Mouse (Mus musculus) embryonic facial prominence, embryonic 12.5 days (tissue): ENCODE data around the gene Zfp146. TPM values are rescaled to one million over a fixed set of nuclear protein-coding genes. Genes with fewer than 3 reads are reported as not detected.

Experiments used
- ATAC-seq: fragments of 200-750 bp; cut with Nextera tagmentation; 2 replicates; pipeline ENCODE4 v1.8.0; 2017; ENCODE audit not compliant: insufficient number of reproducible peaks, insufficient read depth, low FRiP score, low TSS enrichment
- H3K27ac ChIP-seq: fragments of 300-500 bp; sonication (generic); 2 replicates; pipeline ENCODE4 v1.5.1; 2016; ENCODE audit warnings: mild to moderate bottlenecking
- H3K27me3 ChIP-seq: fragments of 300-500 bp; sonication (generic); 2 replicates; pipeline ENCODE4 v1.6.1; 2016; ENCODE audit warnings: mild to moderate bottlenecking, moderate library complexity
- H3K36me3 ChIP-seq: fragments of 300-500 bp; sonication (generic); 2 replicates; pipeline ENCODE4 v1.6.1; 2016; ENCODE audit warnings: mild to moderate bottlenecking
- H3K4me1 ChIP-seq: fragments of 300-500 bp; sonication (generic); 2 replicates; pipeline ENCODE4 v1.6.1; 2016
- H3K4me2 ChIP-seq: fragments of 300-500 bp; sonication (generic); replicated peaks from 2 replicates; pipeline ENCODE4 v1.6.1; 2016; ENCODE audit warnings: mild to moderate bottlenecking, moderate library complexity
- H3K4me3 ChIP-seq: fragments of 300-500 bp; sonication (generic); 2 replicates; pipeline ENCODE4 v1.5.1; 2016; ENCODE audit warnings: mild to moderate bottlenecking
- H3K9ac ChIP-seq: fragments of 300-500 bp; sonication (generic); 2 replicates; pipeline ENCODE4 v1.6.1; 2016; ENCODE audit warnings: mild to moderate bottlenecking, moderate library complexity
- H3K9me3 ChIP-seq: fragments of 300-500 bp; sonication (generic); 2 replicates; pipeline ENCODE4 v1.6.1; 2016; ENCODE audit warnings: mild to moderate bottlenecking, moderate library complexity
- WGBS: fragments of 180-500 bp; shearing (Covaris S2); methylation state at CpG from one replicate; pipeline ENCODE4 v1.1.7; 2016; 5-methylcytosine and 5-hydroxymethylcytosine counted together
- polyA plus RNA-seq: library from polyadenylated mRNA; unstranded; fragments of >200 nt; fragmentation: Nextera tagmentation; extraction: Ambion mirVana; gene quantifications from 2 replicates; pipeline ENCODE4 v1.2.1, GENCODE M21; 2016

Gene Zfp146
- polyA plus RNA-seq, 1 experiment from 2014 or later = 20.6 TPM

GRCm38 (mm10) chr7:30164745-30165144 lies 4.8 kb downstream of the Zfp146 start:
- no peak for ATAC-seq
- WGBS = 97% methylated on average over 2 of the region's 2 CpGs

DNA sequence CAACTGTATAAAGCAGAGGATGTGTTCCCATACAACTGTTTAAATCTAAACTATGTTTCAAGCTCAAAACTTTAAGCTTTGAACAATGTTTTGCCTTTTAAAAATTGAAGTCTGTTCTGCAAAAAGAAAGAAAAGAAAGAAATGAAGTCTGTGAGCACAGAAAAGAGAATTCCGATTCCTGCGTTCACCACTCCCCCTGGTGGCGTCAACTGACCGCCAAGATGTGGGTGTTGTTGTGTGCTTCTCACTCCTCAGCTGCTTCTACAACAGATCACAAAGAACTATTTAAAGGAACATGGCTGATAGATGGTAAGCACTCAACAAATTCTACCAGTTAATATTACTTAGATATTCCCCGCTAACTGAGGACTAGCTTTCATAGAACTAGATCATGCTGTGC lies 6.4 kb downstream of the Zfp146 start:
- Histone ChIP-seq H3K4me3 (no peak overlapping the region), H3K27ac (no peak overlapping the region), H3K4me1 (no peaks in the 10 kb centered on the region), H3K9me3 (peaks cover 85% of the 10 kb centered on the region), H3K4me2 (no peak overlapping the region), H3K36me3 (peaks cover 88% of the 10 kb centered on the region), H3K9ac (no peak overlapping the region), H3K27me3 (no peaks in the 10 kb centered on the region)
- no peak for ATAC-seq
- WGBS = 97% methylated on average over 5 of the region's 5 CpGs

More at GRCm38 (mm10) chr7:30164745-30165144, 4.8 kb downstream of the Zfp146 start:
- Histone ChIP-seq H3K36me3 (peaks cover 72% of the 10 kb centered on the region), H3K27ac (no peak overlapping the region), H3K9ac (no peak overlapping the region), H3K4me3 (no peak overlapping the region), H3K9me3 (peaks cover 69% of the 10 kb centered on the region), H3K27me3 (no peaks in the 10 kb centered on the region), H3K4me2 (no peak overlapping the region), H3K4me1 (no peaks in the 10 kb centered on the region)

DNA sequence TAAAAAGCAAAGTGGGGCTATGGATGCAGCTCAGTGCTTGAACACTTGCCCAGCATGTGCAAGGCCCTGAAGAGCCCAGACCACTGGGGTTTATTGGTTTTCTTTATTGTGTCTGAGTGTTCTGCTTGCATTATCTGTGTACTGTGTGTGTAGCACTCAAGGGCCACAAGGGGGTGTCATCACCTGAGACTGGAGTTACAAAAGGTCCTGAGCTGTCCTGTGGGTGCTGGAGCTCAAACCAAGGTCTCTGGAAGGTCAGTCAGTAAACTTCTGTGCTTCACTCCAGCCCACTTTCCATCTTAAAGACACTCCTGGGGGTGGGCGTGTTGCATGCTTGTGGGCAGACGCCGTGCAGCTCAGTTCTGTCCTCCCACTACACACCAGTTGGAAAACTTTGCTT lies 14.0 kb downstream of the Zfp146 start:
- Histone ChIP-seq H3K4me1 (no peaks in the 10 kb centered on the region), H3K9me3 (peaks cover 77% of the 10 kb centered on the region), H3K4me2 (no peak overlapping the region), H3K4me3 (no peak overlapping the region), H3K27ac (no peak overlapping the region), H3K27me3 (no peaks in the 10 kb centered on the region), H3K36me3 (peaks cover 66% of the 10 kb centered on the region), H3K9ac (no peak overlapping the region)
- no peak for ATAC-seq
- 98% methylated on average over 3 of the region's 3 CpGs for WGBS

DNA sequence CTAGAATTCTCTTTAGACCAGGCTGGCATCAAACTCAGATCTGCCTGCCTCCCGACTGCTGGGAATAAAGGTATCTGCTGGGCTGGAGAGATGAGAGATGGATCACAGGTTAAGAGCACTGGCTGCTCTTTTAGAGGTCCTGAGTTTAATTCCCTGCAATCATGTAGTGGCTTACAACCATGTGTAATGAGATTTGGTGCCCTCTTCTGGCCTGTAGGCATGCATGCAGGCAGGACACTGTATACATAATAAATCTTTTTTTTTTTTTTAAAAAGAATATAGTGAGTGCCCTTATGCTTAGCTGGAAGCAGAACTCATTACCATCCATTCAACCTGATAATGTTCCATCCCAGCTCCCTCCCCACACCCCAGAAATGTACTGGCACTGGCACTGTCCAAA lies 15.5 kb downstream of the Zfp146 start:
- H3K9ac ChIP-seq = no peak overlapping the region
- H3K4me2 ChIP-seq = no peak overlapping the region
- no peak overlapping the region for H3K4me3 ChIP-seq
- H3K9me3 ChIP-seq = peaks cover 80% of the 10 kb centered on the region
- H3K4me1 ChIP-seq = no peaks in the 10 kb centered on the region
- peaks cover 66% of the 10 kb centered on the region for H3K36me3 ChIP-seq
- 94% methylated on average over 1 of the region's 1 CpGs for WGBS
- H3K27me3 ChIP-seq = no peaks in the 10 kb centered on the region
- ATAC-seq = no peak
- no peak overlapping the region for H3K27ac ChIP-seq

GRCm38 (mm10) chr7:30147011-30147410 lies 22.5 kb downstream of the Zfp146 start:
- Histone ChIP-seq H3K4me3 (no peak overlapping the region), H3K4me2 (no peak overlapping the region), H3K27me3 (no peaks in the 10 kb centered on the region), H3K4me1 (no peaks in the 10 kb centered on the region), H3K36me3 (peaks cover 52% of the 10 kb centered on the region), H3K9me3 (peaks cover 51% of the 10 kb centered on the region), H3K27ac (no peak overlapping the region), H3K9ac (no peak overlapping the region)
- no peak for ATAC-seq
- 92% methylated on average over 5 of the region's 5 CpGs for WGBS

- Histone ChIP-seq H3K27me3 (no peaks in the 10 kb centered on the region), H3K27ac (peak overlapping the region; percentile 77), H3K9me3 (peaks cover 22% of the 10 kb centered on the region; the same call in 1 of the 2 replicates), H3K4me1 (no peaks in the 10 kb centered on the region), H3K36me3 (peaks cover 28% of the 10 kb centered on the region), H3K9ac (peak overlapping the region; percentile 47), H3K4me2 (peak overlapping the region; percentile 55), H3K4me3 (peak overlapping the region; percentile 42)
- 2% methylated on average over 35 of the region's 35 CpGs for WGBS
- ATAC-seq = peak; percentile 93
Measured at GRCm38 (mm10) chr7:30143555-30144209, 25.9 kb downstream of the Zfp146 start.

- H3K27me3 ChIP-seq = no peaks in the 10 kb centered on the region
- peak overlapping the region; percentile 55 for H3K4me2 ChIP-seq
- peak overlapping the region; percentile 42 for H3K4me3 ChIP-seq
- peak overlapping the region; percentile 47 for H3K9ac ChIP-seq
- WGBS = 17% methylated on average over 8 of the region's 8 CpGs
- H3K9me3 ChIP-seq = peaks cover 16% of the 10 kb centered on the region; the same call in 1 of the 2 replicates
- peak overlapping the region; percentile 77 for H3K27ac ChIP-seq
- H3K4me1 ChIP-seq = no peaks in the 10 kb centered on the region
- 0 out of 2 replicates have a peak, but pooled peaks have one; percentile 4 for ATAC-seq
- H3K36me3 ChIP-seq = peaks cover 29% of the 10 kb centered on the region
Measured at GRCm38 (mm10) chr7:30143170-30143554, 26.4 kb downstream of the Zfp146 start.

- no peaks in the 10 kb centered on the region for H3K27me3 ChIP-seq
- no peak overlapping the region for H3K9ac ChIP-seq
- ATAC-seq = no peak
- peaks cover 56% of the 10 kb centered on the region for H3K36me3 ChIP-seq
- H3K4me2 ChIP-seq = no peak overlapping the region
- no peaks in the 10 kb centered on the region for H3K9me3 ChIP-seq
- no peak overlapping the region for H3K4me3 ChIP-seq
- 93% methylated on average over 10 of the region's 10 CpGs for WGBS
- H3K4me1 ChIP-seq = no peaks in the 10 kb centered on the region
- no peak overlapping the region for H3K27ac ChIP-seq
Measured at GRCm38 (mm10) chr7:30136826-30137225, 32.7 kb downstream of the Zfp146 start.

DNA sequence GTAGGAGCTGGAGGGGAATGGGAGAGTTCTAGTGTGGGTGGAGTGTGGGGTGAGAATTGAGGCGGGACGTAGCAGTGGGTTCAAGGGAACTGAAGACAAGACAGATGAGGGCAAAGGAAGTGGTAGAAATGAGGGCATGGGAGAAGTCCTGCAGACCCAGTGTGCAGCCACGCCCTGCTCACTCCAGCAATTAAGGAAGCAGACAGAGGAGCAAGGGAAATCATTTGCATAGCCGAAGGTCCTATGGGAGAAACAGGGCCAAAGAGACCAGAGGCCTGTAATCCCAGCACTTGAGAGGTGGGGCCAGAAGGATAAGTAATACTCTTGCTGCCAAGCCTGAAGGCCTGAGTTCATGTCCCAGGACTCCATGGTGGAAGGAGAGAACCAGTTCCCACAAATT lies 37.2 kb downstream of the Zfp146 start:
- H3K27ac ChIP-seq = no peak overlapping the region
- H3K4me2 ChIP-seq = no peak overlapping the region
- H3K4me1 ChIP-seq = no peaks in the 10 kb centered on the region
- no peak overlapping the region for H3K9ac ChIP-seq
- H3K36me3 ChIP-seq = peaks cover 84% of the 10 kb centered on the region
- H3K4me3 ChIP-seq = no peak overlapping the region
- no peaks in the 10 kb centered on the region for H3K27me3 ChIP-seq
- ATAC-seq = no peak
- H3K9me3 ChIP-seq = no peaks in the 10 kb centered on the region
- 91% methylated on average over 4 of the region's 4 CpGs for WGBS

- Histone ChIP-seq H3K9me3 (no peaks in the 10 kb centered on the region), H3K9ac (no peak overlapping the region), H3K4me2 (no peak overlapping the region), H3K4me1 (no peaks in the 10 kb centered on the region), H3K36me3 (peaks cover 79% of the 10 kb centered on the region), H3K4me3 (no peak overlapping the region), H3K27ac (no peak overlapping the region), H3K27me3 (no peaks in the 10 kb centered on the region)
- ATAC-seq = no peak
- 92% methylated on average over 8 of the region's 8 CpGs for WGBS
Measured at GRCm38 (mm10) chr7:30129900-30130299, 39.6 kb downstream of the Zfp146 start.

GRCm38 (mm10) chr7:30122188-30122530 lies 47.4 kb downstream of the Zfp146 start:
- H3K4me2 ChIP-seq = peak overlapping the region; percentile 82
- peak overlapping the region; percentile 67 for H3K4me3 ChIP-seq
- peaks cover 11% of the 10 kb centered on the region for H3K4me1 ChIP-seq
- no peaks in the 10 kb centered on the region; the same call in 1 of the 2 replicates for H3K9me3 ChIP-seq
- peak; percentile 4; the same call in 1 of the 2 replicates for ATAC-seq
- WGBS = 4% methylated on average over 15 of the region's 15 CpGs
- H3K9ac ChIP-seq = peak overlapping the region; percentile 70
- no peaks in the 10 kb centered on the region for H3K27me3 ChIP-seq
- H3K36me3 ChIP-seq = peaks cover 8% of the 10 kb centered on the region
- peak overlapping the region; percentile 88 for H3K27ac ChIP-seq

DNA sequence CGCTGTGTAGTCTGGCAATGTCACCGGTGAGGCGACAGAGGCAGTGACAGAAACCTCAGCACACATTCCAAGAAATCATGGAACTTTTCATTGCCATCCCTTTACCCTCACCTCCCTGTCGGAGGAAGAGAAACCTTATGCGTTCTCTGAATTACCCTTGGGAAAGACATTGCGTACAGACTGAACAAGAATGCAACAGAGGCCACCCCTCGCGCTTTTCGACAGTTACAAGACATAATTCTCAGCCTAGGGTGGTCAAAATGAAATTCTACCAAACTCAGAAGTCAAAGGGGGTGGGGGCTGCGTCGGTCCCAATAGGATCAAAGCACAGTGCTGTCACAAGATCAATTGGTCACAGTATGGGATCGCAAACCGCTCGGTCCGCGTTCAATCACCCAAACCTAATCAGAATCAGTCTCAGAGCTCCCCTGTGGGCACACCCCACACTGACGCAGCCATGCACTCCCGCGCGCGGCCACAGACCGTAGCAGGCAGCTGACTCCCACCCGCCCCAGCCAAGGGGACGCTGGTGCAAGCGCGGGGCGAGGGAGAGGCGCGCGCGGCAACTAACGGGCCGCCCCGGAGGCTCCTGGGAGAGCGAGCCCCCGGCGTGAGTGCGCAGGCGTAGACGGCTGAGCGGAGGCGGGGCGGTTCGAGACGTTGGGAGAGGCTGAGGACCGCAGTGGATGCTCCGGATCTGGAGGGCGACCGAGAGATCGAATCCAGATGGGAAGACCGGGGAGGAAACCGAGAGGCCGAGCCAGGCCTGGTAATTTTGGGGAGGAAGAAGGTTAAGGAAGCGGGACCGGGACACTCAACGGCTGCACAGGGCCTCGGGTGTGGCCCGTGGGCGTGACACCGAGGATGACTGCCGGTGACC lies 48.0 kb downstream of the Zfp146 start, which contains the start of gene Zfp382:
Gene Zfp382 (plus strand): TSS at position 635 of the 880 bp plus-strand sequence.
- Histone ChIP-seq H3K4me1 (peaks cover 11% of the 10 kb centered on the region), H3K36me3 (peaks cover 2% of the 10 kb centered on the region), H3K4me2 (peak within 1 kb of the TSS; percentile 82), H3K9me3 (no peaks in the 10 kb centered on the region; the same call in 1 of the 2 replicates), H3K4me3 (peak within 1 kb of the TSS; percentile 67), H3K9ac (peak within 1 kb of the TSS; percentile 70), H3K27ac (peak within 1 kb of the TSS; percentile 88), H3K27me3 (no peaks in the 10 kb centered on the region)
- ATAC-seq = peak; percentile 94
- under 1% methylated on average over 61 of the region's 61 CpGs for WGBS
